Comparison of ENCODE assay signal across 10 mouse cellular contexts in genomic region chr2:158555252-158555651, GRCm38 (mm10). TPM values are rescaled to one million over a fixed set of nuclear protein-coding genes. Genes with fewer than 3 reads are reported as not detected.
DNase-seq lines count a peak whose midpoint lies in the region; ATAC-seq lines count a peak whose summit lies in the region.
"Had no signal": no experiment of that assay in that cellular context is flagged by ENCODE, and none has a peak within 500 bp of the region (broad histone marks: within the 10 kb centered on the region; RNA-seq: fewer than 3 reads in every experiment).

No protein-coding gene starts in this region.

- DNase-seq in lung, postnatal 36 days = peak; percentile 75
- no peak for DNase-seq in yolk sac, embryonic 10.5 days (ENCODE audit: low spot score)
- no peak for DNase-seq in left cerebral cortex, postnatal 36 days (ENCODE audit: low spot score in 2 of 2)
- DNase-seq in T-cell, adult 2 months (ENCODE audit: low spot score) = no peak

- 3% methylated on average over 7 of the region's 7 CpGs for WGBS in forebrain, embryonic 13.5 days
- WGBS in hindbrain, embryonic 16.5 days = 5% methylated on average over 7 of the region's 7 CpGs

- peaks cover 77% of the 10 kb centered on the region for H3K27me3 ChIP-seq in megakaryocyte, embryonic 14.5 days (replicated peaks)
- H3K27me3 ChIP-seq in forebrain, embryonic 13.5 days = peaks cover 40% of the 10 kb centered on the region
- peaks cover 6% of the 10 kb centered on the region; the same call in 1 of the 2 replicates for H3K27me3 ChIP-seq in hindbrain, embryonic 16.5 days (replicated peaks; ENCODE audit: control insufficient read depth, insufficient read depth, low read length)

- H3K9ac ChIP-seq in forebrain, embryonic 13.5 days = peak overlapping the region; percentile 58
- H3K9ac ChIP-seq in hindbrain, embryonic 16.5 days (ENCODE audit: low read depth, low read length) = peak overlapping the region; percentile 17; the same call in 1 of the 2 replicates

- no peak for ATAC-seq in megakaryocyte, adult 5-6 weeks (ENCODE audit: poor library complexity, severe bottlenecking)
- no peak for ATAC-seq in forebrain, embryonic 13.5 days
- ATAC-seq in hindbrain, embryonic 16.5 days = no peak
- ATAC-seq: Patski had no signal

- H3K4me1 ChIP-seq in megakaryocyte, embryonic 14.5 days = peaks cover 23% of the 10 kb centered on the region
- peaks cover 54% of the 10 kb centered on the region for H3K4me1 ChIP-seq in forebrain, embryonic 13.5 days
- H3K4me1 ChIP-seq in hindbrain, embryonic 16.5 days (ENCODE audit: control insufficient read depth, insufficient read depth, low read depth, low read length) = peaks cover 13% of the 10 kb centered on the region

- peak overlapping the region; percentile 54 for H3K4me3 ChIP-seq in megakaryocyte, embryonic 14.5 days (replicated peaks)
- H3K4me3 ChIP-seq in forebrain, embryonic 13.5 days = no peak overlapping the region
- H3K4me3 ChIP-seq in hindbrain, embryonic 16.5 days (ENCODE audit: low read length) = no peak overlapping the region
- H3K4me3 ChIP-seq: myocyte had no signal

- peaks cover 19% of the 10 kb centered on the region for H3K9me3 ChIP-seq in megakaryocyte, embryonic 14.5 days
- no peaks in the 10 kb centered on the region for H3K9me3 ChIP-seq in forebrain, embryonic 13.5 days (replicated peaks)
- no peaks in the 10 kb centered on the region for H3K9me3 ChIP-seq in hindbrain, embryonic 16.5 days (ENCODE audit: control insufficient read depth, low read length)

- H3K36me3 ChIP-seq in megakaryocyte, embryonic 14.5 days (replicated peaks; ENCODE audit: low read length) = no peaks in the 10 kb centered on the region
- no peaks in the 10 kb centered on the region for H3K36me3 ChIP-seq in forebrain, embryonic 13.5 days (ENCODE audit: poor library complexity, severe bottlenecking)
- no peaks in the 10 kb centered on the region for H3K36me3 ChIP-seq in hindbrain, embryonic 16.5 days (ENCODE audit: control insufficient read depth, insufficient read depth, low read length)

- intact Hi-C loops in left cerebral cortex, postnatal 36 days (cut with DNase I) = loop anchor here (5.0 to 10.0 kb wide), 2 partner anchors 57 to 310 kb away; partner anchors contain the start of gene Slc32a1

- peak overlapping the region; percentile 65 for H3K4me2 ChIP-seq in forebrain, embryonic 13.5 days
- H3K4me2 ChIP-seq in hindbrain, embryonic 16.5 days (ENCODE audit: low read length) = peak overlapping the region; percentile 61

- peak overlapping the region; percentile 94 for H3K27ac ChIP-seq in forebrain, embryonic 13.5 days
- H3K27ac ChIP-seq in hindbrain, embryonic 16.5 days (ENCODE audit: low read depth, low read length) = no peak overlapping the region

RNA-seq across cellular contexts. Expression of gene Arhgap40, which starts 42.7 kb away (rescaled TPM):
- not detected in 2 replicates for polyA plus RNA-seq in megakaryocyte, embryonic 14.5 days (2012; ENCODE audit: insufficient read depth, low replicate concordance)
- total RNA-seq in megakaryocyte, adult 5-6 weeks (2015) = not detected in 2 replicates
- not detected in 2 replicates for total RNA-seq in megakaryocyte, adult 5-6 weeks (2017)
- polyA plus RNA-seq in forebrain, embryonic 13.5 days (2015; fragmentation: Nextera tagmentation; extraction: Ambion mirVana) = 0.25 and 0.28 TPM in 2 replicates
- polyA plus RNA-seq in hindbrain, embryonic 16.5 days (2015; fragmentation: Nextera tagmentation; extraction: Ambion mirVana) = 0.69 and 1.1 TPM in 2 replicates
- not detected for total RNA-seq in left cerebral cortex, postnatal 36 days (2021)
- polyA plus RNA-seq: myocyte had no signal

RNA-seq across cellular contexts. Expression of gene Adig, which starts 52.8 kb away (rescaled TPM):
- polyA plus RNA-seq in megakaryocyte, embryonic 14.5 days (2012; ENCODE audit: insufficient read depth, low replicate concordance) = 0.37 TPM in 1 of 2 replicates, not detected in the other
- total RNA-seq in megakaryocyte, adult 5-6 weeks (2015) = not detected in 2 replicates
- total RNA-seq in megakaryocyte, adult 5-6 weeks (2017) = not detected in 2 replicates
- polyA plus RNA-seq in forebrain, embryonic 13.5 days (2015; fragmentation: Nextera tagmentation; extraction: Ambion mirVana) = not detected in 2 replicates
- not detected in 2 replicates for polyA plus RNA-seq in hindbrain, embryonic 16.5 days (2015; fragmentation: Nextera tagmentation; extraction: Ambion mirVana)
- total RNA-seq in left cerebral cortex, postnatal 36 days (2021) = not detected
- polyA plus RNA-seq: myocyte, Patski had no signal

RNA-seq across cellular contexts. Expression of gene Slc32a1, which starts 55.3 kb away (rescaled TPM):
- 1.6 and 1.9 TPM in 2 replicates for polyA plus RNA-seq in megakaryocyte, embryonic 14.5 days (2012; ENCODE audit: insufficient read depth, low replicate concordance)
- 0.07 TPM in 1 of 2 replicates, not detected in the other for total RNA-seq in megakaryocyte, adult 5-6 weeks (2015)
- 0.12 TPM in 1 of 2 replicates, not detected in the other for total RNA-seq in megakaryocyte, adult 5-6 weeks (2017)
- polyA plus RNA-seq in forebrain, embryonic 13.5 days (2015; fragmentation: Nextera tagmentation; extraction: Ambion mirVana) = 4.8 and 5.6 TPM in 2 replicates
- polyA plus RNA-seq in hindbrain, embryonic 16.5 days (2015; fragmentation: Nextera tagmentation; extraction: Ambion mirVana) = 10.4 and 15.0 TPM in 2 replicates
- 10 to 100 TPM; 95.4 to 97.9 TPM for total RNA-seq in left cerebral cortex, postnatal 36 days (2021)
- polyA plus RNA-seq: myocyte, Patski had no signal
